Mouse (Mus musculus) G1E (cell line): ENCODE measurements around the gene Tgfbr3.

Experiments used
- CTCF ChIP-seq: IDR thresholded peaks from 2 replicates; pipeline ENCODE4 v1.5.1; 2012; ENCODE audit warnings: low read depth, low read length, inconsistent platforms, mixed read lengths
- GATA1 ChIP-seq: IDR thresholded peaks from 2 replicates; pipeline ENCODE4 v1.6.1; 2012; ENCODE audit warnings: borderline replicate concordance, low read length, inconsistent platforms, mixed read lengths
- GATA2 ChIP-seq: IDR thresholded peaks from 2 replicates; pipeline ENCODE4 v1.6.1; 2012; ENCODE audit warnings: low read depth, low read length, inconsistent platforms, borderline replicate concordance
- POLR2AphosphoS5 ChIP-seq: IDR thresholded peaks from 2 replicates; pipeline ENCODE4 v1.6.1; 2012; ENCODE audit warnings: low read depth, low read length, inconsistent platforms; ENCODE audit not compliant: insufficient replicate concordance
- TAL1 ChIP-seq: conservative IDR thresholded peaks from 2 replicates; pipeline ENCODE4 v1.6.1; 2012; ENCODE audit warnings: low read depth, low read length, inconsistent platforms, mixed read lengths

- TF ChIP-seq CTCF, result no peak
- TF ChIP-seq TAL1, result no peak
- no peak for TF ChIP-seq GATA1
- no peak for TF ChIP-seq POLR2AphosphoS5
- TF ChIP-seq GATA2, result no peak
Measured at GRCm38 (mm10) chr5:107142791-107143190, 146.6 kb downstream of the Tgfbr3 start.
